Mouse (Mus musculus) stomach, postnatal 0 days (tissue): Measurements from ENCODE around the gene Necab3. TPM values are rescaled to one million over a fixed set of nuclear protein-coding genes. Genes with fewer than 3 reads are reported as not detected.

Experiments used
- ATAC-seq: fragments of 200-750 bp; cut with Nextera tagmentation; 2 replicates; pipeline ENCODE4 v1.8.0; 2017; ENCODE audit not compliant: low FRiP score, low TSS enrichment
- DNase-seq: peaks from one replicate; pipeline ENCODE4 v3.0.0-alpha.2; 2016; ENCODE audit warnings: low spot score
- H3K27ac ChIP-seq: fragments of 300-500 bp; sonication (generic); replicated peaks from 2 replicates; pipeline ENCODE4 v1.5.1; 2014; ENCODE audit warnings: mild to moderate bottlenecking, control low read depth
- H3K27me3 ChIP-seq: fragments of 300-500 bp; sonication (generic); 2 replicates; pipeline ENCODE4 v1.6.1; 2014; ENCODE audit warnings: low read length; ENCODE audit not compliant: control insufficient read depth, insufficient read depth
- H3K36me3 ChIP-seq: fragments of 300-500 bp; sonication (generic); 2 replicates; pipeline ENCODE4 v1.6.1; 2014; ENCODE audit warnings: low read length, mixed read lengths; ENCODE audit not compliant: control insufficient read depth, insufficient read depth
- H3K4me1 ChIP-seq: fragments of 300-500 bp; sonication (generic); replicated peaks from 2 replicates; pipeline ENCODE4 v1.6.1; 2014; ENCODE audit warnings: antibody characterized with exemption; ENCODE audit not compliant: control insufficient read depth, insufficient read depth
- H3K4me2 ChIP-seq: fragments of 300-500 bp; sonication (generic); replicated peaks from 2 replicates; pipeline ENCODE4 v1.6.1; 2014; ENCODE audit warnings: low read depth, mild to moderate bottlenecking, control low read depth, moderate library complexity
- H3K4me3 ChIP-seq: fragments of 300-500 bp; sonication (generic); 2 replicates; pipeline ENCODE4 v1.5.1; 2014; ENCODE audit warnings: low read depth, low read length, control low read depth
- H3K9ac ChIP-seq: fragments of 300-500 bp; sonication (generic); 2 replicates; pipeline ENCODE4 v1.6.1; 2014; ENCODE audit warnings: mild to moderate bottlenecking, low read length, control low read depth, mixed read lengths
- H3K9me3 ChIP-seq: fragments of 300-500 bp; sonication (generic); 2 replicates; pipeline ENCODE4 v1.6.1; 2016; ENCODE audit warnings: low read length; ENCODE audit not compliant: control insufficient read depth
- CTCF ChIP-seq: IDR thresholded peaks from 2 replicates; pipeline ENCODE4 v1.5.1; 2016; ENCODE audit warnings: antibody characterized with exemption, low read depth, mild to moderate bottlenecking, moderate library complexity
- EP300 ChIP-seq: optimal IDR thresholded peaks from 2 replicates; pipeline ENCODE3; 2016; ENCODE audit warnings: antibody characterized with exemption
- WGBS: fragments of 180-500 bp; shearing (Covaris S2); extraction: QIAGEN DNeasy Blood & Tissue Kit; methylation state at CpG from one replicate; pipeline ENCODE4 v1.1.7; 2014; 5-methylcytosine and 5-hydroxymethylcytosine counted together
- polyA plus RNA-seq: library from polyadenylated mRNA; unstranded; fragments of >200 nt; fragmentation: Nextera tagmentation; extraction: Ambion mirVana; gene quantifications from 2 replicates; pipeline ENCODE4 v1.2.1, GENCODE M21; 2015

The Necab3 gene
- polyA plus RNA-seq, 1 experiment from 2014 or later: 0.70 TPM

GRCm38 (mm10) chr2:154569836-154570286 lies 11.2 kb upstream of the Necab3 start, which contains the start of gene E2f1:
Gene E2f1, minus strand, starts transcription at chr2:154569892.
- H3K4me1 ChIP-seq: peaks cover 5% of the 10 kb centered on the region
- DNase-seq (peak; percentile 99), ATAC-seq (peak; percentile 99)
- H3K27me3 ChIP-seq: no peaks in the 10 kb centered on the region
- H3K9me3 ChIP-seq: no peaks in the 10 kb centered on the region
- WGBS: under 1% methylated on average over 37 of the region's 44 CpGs
- no peaks in the 10 kb centered on the region for H3K36me3 ChIP-seq
- peak within 1 kb of the TSS; percentile 70 for H3K4me3 ChIP-seq
- H3K9ac ChIP-seq: peak within 1 kb of the TSS; percentile 65
- no peak for TF ChIP-seq EP300
- peak; percentile 46 for TF ChIP-seq CTCF
- peak within 1 kb of the TSS; percentile 82 for H3K27ac ChIP-seq
- H3K4me2 ChIP-seq: peak within 1 kb of the TSS; percentile 82

GRCm38 (mm10) chr2:154569071-154569748 lies 10.5 kb upstream of the Necab3 start:
- peak overlapping the region; percentile 65 for H3K9ac ChIP-seq
- WGBS: 0% methylated on average over 46 of the region's 70 CpGs
- DNase-seq (peak; percentile 74), ATAC-seq (peak; percentile 78)
- H3K36me3 ChIP-seq: no peaks in the 10 kb centered on the region
- H3K9me3 ChIP-seq: no peaks in the 10 kb centered on the region
- H3K4me3 ChIP-seq: peak overlapping the region; percentile 70
- peaks cover 5% of the 10 kb centered on the region for H3K4me1 ChIP-seq
- H3K4me2 ChIP-seq: peak overlapping the region; percentile 82
- TF ChIP-seq EP300: no peak
- no peak for TF ChIP-seq CTCF
- H3K27me3 ChIP-seq: no peaks in the 10 kb centered on the region
- H3K27ac ChIP-seq: peak overlapping the region; percentile 82

DNA sequence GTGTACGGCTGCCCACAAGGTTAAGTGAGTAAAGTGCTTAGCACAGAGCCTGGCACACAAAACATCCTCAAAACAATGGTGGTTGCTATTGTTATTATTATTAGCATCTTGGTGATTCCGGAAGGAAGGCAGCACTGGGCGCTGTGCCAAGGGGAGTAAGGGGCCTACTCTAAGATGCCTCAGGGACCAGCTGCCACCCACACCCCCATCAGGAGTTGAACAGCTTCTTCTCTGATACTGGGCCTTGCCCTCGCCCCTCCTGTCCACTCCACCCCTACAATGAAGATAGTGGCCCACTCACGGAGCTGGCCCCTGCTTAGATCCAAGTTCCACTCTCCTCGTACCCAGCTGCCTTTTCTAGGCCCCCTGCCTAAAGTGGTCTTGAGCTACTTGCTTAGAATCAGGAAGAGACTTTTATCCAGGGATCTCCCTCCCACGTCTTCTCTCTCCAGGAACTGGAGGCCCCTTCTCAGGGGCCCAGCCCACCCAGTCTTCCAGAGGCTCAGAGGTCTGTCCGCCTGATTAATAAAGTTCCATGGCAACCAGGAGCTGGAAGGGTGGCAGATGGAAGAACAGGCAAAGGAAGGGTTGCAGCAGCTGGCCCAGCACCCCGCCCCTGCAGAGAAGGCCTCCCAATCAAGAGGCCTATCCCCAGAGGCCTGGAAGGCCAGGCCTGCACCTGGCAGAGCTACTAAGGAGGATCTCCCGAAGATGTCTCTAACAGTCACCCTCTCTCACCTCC lies 9.8 kb upstream of the Necab3 start:
- peak overlapping the region; percentile 65 for H3K9ac ChIP-seq
- no peaks in the 10 kb centered on the region for H3K27me3 ChIP-seq
- peaks cover 5% of the 10 kb centered on the region for H3K4me1 ChIP-seq
- H3K4me2 ChIP-seq: peak overlapping the region; percentile 82
- no peaks in the 10 kb centered on the region for H3K9me3 ChIP-seq
- peak overlapping the region; percentile 70 for H3K4me3 ChIP-seq
- 17% methylated on average over 10 of the region's 10 CpGs for WGBS
- DNase-seq: peak; percentile 31
- 0 out of 2 replicates have a peak, but pooled peaks have one; percentile 0 for ATAC-seq
- TF ChIP-seq EP300 (no peak), CTCF (no peak)
- H3K27ac ChIP-seq: peak overlapping the region; percentile 82
- no peaks in the 10 kb centered on the region for H3K36me3 ChIP-seq

- H3K36me3 ChIP-seq: no peaks in the 10 kb centered on the region
- H3K27ac ChIP-seq: peak overlapping the region; percentile 45; the same call in 1 of the 2 replicates
- ATAC-seq: no peak
- DNase-seq: no peak
- no peaks in the 10 kb centered on the region for H3K27me3 ChIP-seq
- H3K4me2 ChIP-seq: peak overlapping the region; percentile 82
- no peak for TF ChIP-seq CTCF
- TF ChIP-seq EP300: no peak
- H3K9me3 ChIP-seq: no peaks in the 10 kb centered on the region
- WGBS: 62% methylated on average over 2 of the region's 2 CpGs
- 0 out of 2 replicates have a peak overlapping the region, but pooled peaks have one; percentile 23 for H3K9ac ChIP-seq
- peaks cover 5% of the 10 kb centered on the region for H3K4me1 ChIP-seq
- H3K4me3 ChIP-seq: peak overlapping the region; percentile 12; the same call in 1 of the 2 replicates
Observed at GRCm38 (mm10) chr2:154567766-154568165, 9.1 kb upstream of the Necab3 start.

GRCm38 (mm10) chr2:154566641-154567040 lies 8.0 kb upstream of the Necab3 start:
- Histone ChIP-seq H3K27ac (no peak overlapping the region), H3K9ac (peak overlapping the region; percentile 4; the same call in 1 of the 2 replicates), H3K4me3 (no peak overlapping the region), H3K36me3 (peaks cover 3% of the 10 kb centered on the region; the same call in 1 of the 2 replicates), H3K9me3 (no peaks in the 10 kb centered on the region), H3K4me2 (no peak overlapping the region), H3K27me3 (no peaks in the 10 kb centered on the region), H3K4me1 (peaks cover 5% of the 10 kb centered on the region)
- TF ChIP-seq CTCF: no peak
- TF ChIP-seq EP300: no peak
- no peak for ATAC-seq
- DNase-seq: no peak
- WGBS: 36% methylated on average over 8 of the region's 8 CpGs
